Mouse (Mus musculus) midbrain, embryonic 10.5 days (tissue): ENCODE measurements around the gene Prss43. TPM values are rescaled to one million over a fixed set of nuclear protein-coding genes. Genes with fewer than 3 reads are reported as not detected.
A peak's percentile ranks its signal among the peaks of the same experiment; 100 is the strongest.

Experiments
- DNase-seq: peaks from one replicate; pipeline ENCODE4 v3.0.0-alpha.2; 2017; ENCODE audit warnings: low spot score
- H3K27ac ChIP-seq: fragments of 300-500 bp; sonication (generic); replicated peaks from 2 replicates; pipeline ENCODE4 v1.5.1; 2016; ENCODE audit warnings: mild to moderate bottlenecking
- H3K27me3 ChIP-seq: fragments of 300-500 bp; sonication (generic); 2 replicates; pipeline ENCODE4 v1.6.1; 2016; ENCODE audit warnings: low read depth, mild to moderate bottlenecking; ENCODE audit not compliant: poor library complexity, severe bottlenecking
- H3K36me3 ChIP-seq: fragments of 300-500 bp; sonication (generic); 2 replicates; pipeline ENCODE4 v1.6.1; 2016; ENCODE audit warnings: mild to moderate bottlenecking, moderate library complexity
- H3K4me1 ChIP-seq: fragments of 300-500 bp; sonication (generic); 2 replicates; pipeline ENCODE4 v1.6.1; 2016
- H3K4me3 ChIP-seq: fragments of 300-500 bp; sonication (generic); 2 replicates; pipeline ENCODE4 v1.5.1; 2016; ENCODE audit warnings: mild to moderate bottlenecking, moderate library complexity
- H3K9me3 ChIP-seq: fragments of 300-500 bp; sonication (generic); replicated peaks from 2 replicates; pipeline ENCODE4 v1.6.1; 2016; ENCODE audit warnings: mild to moderate bottlenecking
- WGBS: fragments of 180-500 bp; shearing (Covaris S2); methylation state at CpG from one replicate; pipeline ENCODE4 v1.1.7; 2016; 5-methylcytosine and 5-hydroxymethylcytosine counted together
- polyA plus RNA-seq: library from polyadenylated mRNA; unstranded; fragments of >200 nt; fragmentation: Nextera tagmentation; extraction: Ambion mirVana; gene quantifications from 2 replicates; pipeline ENCODE4 v1.2.1, GENCODE M21; 2016

The Prss43 gene
- not detected in 2 replicates for polyA plus RNA-seq

DNA sequence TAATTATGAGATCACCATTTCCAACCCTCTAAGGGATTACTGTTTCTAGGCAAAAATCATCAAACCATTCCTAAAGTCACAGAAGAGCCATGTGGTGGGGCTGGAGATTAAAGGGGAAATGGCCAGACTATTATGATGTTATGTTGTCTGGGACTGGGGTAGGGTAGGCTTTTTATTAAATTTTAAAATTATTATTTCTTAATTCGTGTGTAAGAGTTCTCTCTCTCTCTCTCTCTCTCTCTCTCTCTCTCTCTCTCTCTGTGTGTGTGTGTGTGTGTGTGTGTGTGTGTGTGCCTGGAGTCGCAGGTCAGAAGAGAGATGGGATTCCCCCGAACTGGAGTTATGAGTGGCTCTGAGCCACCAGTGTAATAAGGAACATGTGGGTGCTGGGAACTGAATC is at the start of gene Prss43:
TSS of gene Prss43 (plus strand) at position 301 of the 400 bp plus-strand sequence.
- Histone ChIP-seq H3K36me3 (no peaks in the 10 kb centered on the region), H3K27ac (no peak within 1 kb of the TSS), H3K4me3 (no peak within 1 kb of the TSS), H3K27me3 (no peaks in the 10 kb centered on the region), H3K4me1 (no peaks in the 10 kb centered on the region), H3K9me3 (no peaks in the 10 kb centered on the region)
- WGBS: 84% methylated on average over 3 of the region's 3 CpGs
- DNase-seq: no peak

DNA sequence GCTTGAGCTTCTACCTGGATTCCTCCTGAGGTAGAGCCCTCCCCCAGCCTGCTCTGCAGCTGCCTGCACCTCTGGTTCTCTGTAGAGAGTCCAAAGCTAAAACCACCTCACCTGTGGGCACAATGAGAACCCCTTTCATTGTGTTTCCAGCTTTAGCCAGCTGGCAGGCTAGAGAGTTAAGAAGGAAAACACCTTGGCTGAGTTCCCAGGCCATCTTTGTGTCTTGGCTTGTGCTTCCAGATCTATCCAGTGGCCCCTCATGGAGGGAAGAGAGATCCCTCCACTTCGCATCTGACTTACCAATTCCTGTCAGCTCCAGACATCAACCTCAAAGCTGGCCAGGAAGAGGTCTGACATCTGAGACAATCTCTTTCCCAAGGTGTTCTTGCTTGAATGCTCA is 48.4 kb upstream of the Prss43 start:
- H3K36me3 ChIP-seq: no peaks in the 10 kb centered on the region
- 100% methylated on average over 1 of the region's 1 CpGs for WGBS
- no peaks in the 10 kb centered on the region for H3K9me3 ChIP-seq
- H3K27me3 ChIP-seq: peaks cover 38% of the 10 kb centered on the region
- H3K27ac ChIP-seq: no peak overlapping the region
- peaks cover 22% of the 10 kb centered on the region for H3K4me1 ChIP-seq
- no peak for DNase-seq
- H3K4me3 ChIP-seq: no peak overlapping the region

DNA sequence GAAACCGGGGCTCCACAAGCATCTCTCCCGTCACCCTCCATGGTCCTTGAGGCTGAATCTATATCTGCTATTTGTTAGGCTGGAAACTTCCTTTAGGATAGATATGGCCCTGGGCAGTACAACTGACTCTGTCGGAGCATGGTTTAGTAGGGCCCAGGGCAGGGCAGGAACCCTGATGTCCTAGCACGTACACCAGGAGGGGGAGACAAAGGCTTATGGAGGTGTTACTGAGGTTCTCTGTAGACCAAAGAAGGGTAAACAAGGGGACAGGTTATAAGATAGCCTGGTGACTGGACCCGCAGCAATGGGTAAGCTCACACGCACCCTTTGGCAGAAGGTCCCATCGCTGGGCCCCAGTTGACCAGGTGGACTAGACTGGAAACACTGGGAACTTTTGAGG is 47.9 kb upstream of the Prss43 start:
- 84% methylated on average over 7 of the region's 7 CpGs for WGBS
- Histone ChIP-seq H3K27me3 (peaks cover 38% of the 10 kb centered on the region), H3K27ac (no peak overlapping the region), H3K9me3 (no peaks in the 10 kb centered on the region), H3K4me1 (peaks cover 22% of the 10 kb centered on the region), H3K4me3 (no peak overlapping the region), H3K36me3 (no peaks in the 10 kb centered on the region)
- no peak for DNase-seq

DNA sequence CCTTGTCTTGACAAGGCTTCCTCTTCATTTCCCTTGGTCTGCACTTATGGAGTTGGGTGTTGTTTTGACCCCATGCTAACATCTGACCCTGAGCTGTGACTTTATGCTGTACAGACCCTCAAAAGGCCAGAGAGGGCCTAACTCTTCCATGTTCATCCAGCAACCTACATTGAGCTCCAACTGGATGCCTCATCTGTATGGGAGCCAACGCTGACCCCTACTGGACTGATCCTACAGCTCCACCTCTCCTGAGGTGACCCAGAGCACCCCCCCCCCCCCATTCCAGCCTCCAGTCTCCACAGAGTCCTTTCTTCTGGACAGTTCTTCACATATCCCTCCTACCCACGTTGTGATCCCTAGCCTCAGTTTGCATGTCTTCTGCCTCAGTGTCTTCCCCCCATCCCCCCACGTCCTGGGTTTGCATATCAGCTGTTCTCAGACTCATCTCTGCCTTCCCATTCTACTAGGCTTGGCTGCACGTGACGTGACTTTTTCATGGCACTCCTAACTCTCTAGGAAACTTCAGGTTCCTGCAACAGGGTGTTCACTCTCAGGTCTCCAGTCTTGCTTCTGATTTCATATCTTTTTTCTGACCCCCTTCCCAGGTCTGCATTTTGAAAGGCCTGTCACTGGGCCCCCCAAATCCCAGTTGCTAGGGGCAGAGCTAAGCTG is 47.1 kb upstream of the Prss43 start:
- Histone ChIP-seq H3K9me3 (no peaks in the 10 kb centered on the region), H3K36me3 (no peaks in the 10 kb centered on the region), H3K27ac (no peak overlapping the region), H3K27me3 (peaks cover 38% of the 10 kb centered on the region), H3K4me1 (peaks cover 22% of the 10 kb centered on the region), H3K4me3 (no peak overlapping the region)
- WGBS: 54% methylated on average over 5 of the region's 5 CpGs
- DNase-seq: no peak

DNA sequence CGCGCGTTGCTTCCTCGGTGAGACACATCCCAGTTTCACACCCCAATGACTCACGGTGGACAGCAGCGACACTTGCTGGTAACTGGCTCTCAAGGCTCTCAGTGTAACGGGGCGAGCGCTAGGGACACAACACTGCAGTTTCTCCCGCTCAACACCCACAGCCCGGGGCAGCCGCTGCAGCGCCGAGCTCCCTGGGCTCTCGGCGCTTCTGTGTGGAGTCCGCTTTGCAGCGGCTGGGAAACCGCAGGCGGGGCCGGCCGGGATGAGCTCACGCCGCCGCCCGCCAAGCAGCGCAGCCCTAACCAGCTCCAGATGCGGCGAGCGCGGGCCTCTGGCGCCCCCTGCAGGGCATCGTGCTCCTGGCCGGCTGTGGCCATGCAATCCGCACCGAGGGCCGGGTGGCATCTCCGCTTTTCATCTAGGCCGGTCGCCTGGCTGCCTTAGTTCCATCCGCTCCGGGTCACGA is 45.2 kb upstream of the Prss43 start:
- DNase-seq: peak; percentile 96
- no peaks in the 10 kb centered on the region for H3K36me3 ChIP-seq
- under 1% methylated on average over 43 of the region's 43 CpGs for WGBS
- peak overlapping the region; percentile 60 for H3K4me3 ChIP-seq
- peaks cover 22% of the 10 kb centered on the region for H3K4me1 ChIP-seq
- peak overlapping the region; percentile 72 for H3K27ac ChIP-seq
- peaks cover 38% of the 10 kb centered on the region for H3K27me3 ChIP-seq
- H3K9me3 ChIP-seq: no peaks in the 10 kb centered on the region

DNA sequence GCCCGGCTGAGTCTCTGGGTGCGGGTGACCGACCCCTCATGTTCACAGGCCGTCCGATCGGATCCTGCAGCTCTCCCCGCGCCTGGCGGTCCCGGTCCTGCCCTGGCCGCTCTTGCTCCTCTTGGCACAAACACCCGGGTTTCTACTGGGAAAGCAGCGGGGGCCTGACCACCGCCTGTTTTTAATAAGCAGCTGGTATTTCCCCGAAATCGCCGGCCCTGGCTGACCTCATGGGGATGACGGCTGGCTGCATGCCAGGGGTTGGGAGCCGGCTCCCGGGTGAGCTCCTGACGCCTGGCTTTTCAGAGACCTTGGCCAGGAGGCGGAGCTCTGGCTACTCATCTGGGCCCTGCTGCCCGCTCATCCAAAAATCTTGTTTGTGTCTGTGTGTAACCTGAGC is 44.8 kb upstream of the Prss43 start:
- Histone ChIP-seq H3K27me3 (peaks cover 38% of the 10 kb centered on the region), H3K9me3 (no peaks in the 10 kb centered on the region), H3K4me1 (peaks cover 22% of the 10 kb centered on the region), H3K27ac (peak overlapping the region; percentile 72), H3K4me3 (peak overlapping the region; percentile 60), H3K36me3 (no peaks in the 10 kb centered on the region)
- WGBS: under 1% methylated on average over 23 of the region's 23 CpGs
- no peak for DNase-seq

DNA sequence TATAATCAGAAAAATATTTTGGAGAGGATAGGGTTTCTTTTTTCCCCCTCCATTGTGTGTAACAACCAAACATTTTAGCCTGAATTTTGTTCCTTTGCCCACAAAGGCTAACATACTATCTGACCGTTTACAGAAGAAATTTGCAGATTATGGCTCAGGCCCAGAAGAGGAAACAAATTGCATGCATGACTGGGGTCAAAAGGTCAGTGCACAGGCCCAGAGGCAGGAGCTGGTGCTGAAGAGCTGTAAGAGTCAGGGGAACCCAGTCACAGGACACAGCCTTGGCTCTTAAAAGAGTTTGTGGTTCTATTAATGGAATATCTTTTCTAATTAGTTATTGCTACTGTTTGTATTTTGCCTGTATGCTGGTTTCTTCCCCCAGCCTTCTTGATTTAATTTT is 42.9 kb upstream of the Prss43 start:
- DNase-seq: no peak
- H3K4me3 ChIP-seq: no peak overlapping the region
- 54% methylated on average over 1 of the region's 1 CpGs for WGBS

DNA sequence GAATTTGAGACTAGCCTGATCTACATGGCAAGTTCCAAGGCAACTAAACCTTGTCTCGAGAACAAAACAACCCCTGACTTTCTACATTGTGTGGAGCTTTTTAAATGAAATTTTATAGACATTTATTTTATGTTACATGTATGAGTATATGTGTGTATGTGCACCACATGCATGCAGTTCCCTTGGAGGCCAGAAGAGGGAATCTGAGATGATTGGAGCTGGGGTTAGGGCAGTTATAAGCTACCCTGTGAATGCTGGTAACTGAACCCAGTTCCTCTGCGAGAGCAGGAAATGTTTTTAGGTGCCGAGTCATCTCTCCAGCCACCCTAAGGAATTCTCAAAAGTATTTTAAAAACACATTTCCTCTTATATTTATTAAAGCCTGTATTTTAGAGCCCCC is 38.3 kb upstream of the Prss43 start:
- no peaks in the 10 kb centered on the region for H3K36me3 ChIP-seq
- H3K27ac ChIP-seq: no peak overlapping the region
- no peaks in the 10 kb centered on the region for H3K9me3 ChIP-seq
- 92% methylated on average over 3 of the region's 3 CpGs for WGBS
- no peak for DNase-seq
- H3K4me1 ChIP-seq: no peaks in the 10 kb centered on the region
- H3K4me3 ChIP-seq: no peak overlapping the region
- no peaks in the 10 kb centered on the region for H3K27me3 ChIP-seq

More for the DNA sequence above, 42.9 kb upstream of the Prss43 start:
- Histone ChIP-seq H3K9me3 (no peaks in the 10 kb centered on the region), H3K27me3 (peaks cover 29% of the 10 kb centered on the region), H3K27ac (no peak overlapping the region), H3K4me1 (peaks cover 22% of the 10 kb centered on the region), H3K36me3 (no peaks in the 10 kb centered on the region)

DNA sequence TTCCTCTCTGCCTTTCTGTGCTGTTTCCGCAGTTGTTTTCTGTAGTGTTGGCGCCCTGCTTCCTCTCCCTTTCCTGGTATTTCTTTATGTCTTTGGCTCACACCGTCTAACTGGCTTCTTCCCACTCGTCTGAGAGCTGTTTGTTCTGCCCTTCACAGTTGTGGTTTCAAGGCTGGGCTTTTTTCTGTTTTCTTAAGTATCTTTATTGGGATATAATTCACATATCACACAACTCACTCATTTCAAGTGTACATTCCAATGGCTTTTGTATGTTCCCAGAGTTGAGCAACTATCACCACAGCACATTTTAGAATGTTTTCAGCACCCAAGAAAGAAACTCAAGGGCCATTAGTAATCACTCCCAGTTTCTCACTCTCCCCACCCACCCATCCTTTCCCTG is 36.0 kb upstream of the Prss43 start:
- H3K9me3 ChIP-seq: no peaks in the 10 kb centered on the region
- no peak for DNase-seq
- H3K36me3 ChIP-seq: no peaks in the 10 kb centered on the region
- H3K27ac ChIP-seq: no peak overlapping the region
- H3K4me3 ChIP-seq: no peak overlapping the region
- WGBS: 84% methylated on average over 4 of the region's 4 CpGs
- H3K27me3 ChIP-seq: no peaks in the 10 kb centered on the region
- no peaks in the 10 kb centered on the region for H3K4me1 ChIP-seq

DNA sequence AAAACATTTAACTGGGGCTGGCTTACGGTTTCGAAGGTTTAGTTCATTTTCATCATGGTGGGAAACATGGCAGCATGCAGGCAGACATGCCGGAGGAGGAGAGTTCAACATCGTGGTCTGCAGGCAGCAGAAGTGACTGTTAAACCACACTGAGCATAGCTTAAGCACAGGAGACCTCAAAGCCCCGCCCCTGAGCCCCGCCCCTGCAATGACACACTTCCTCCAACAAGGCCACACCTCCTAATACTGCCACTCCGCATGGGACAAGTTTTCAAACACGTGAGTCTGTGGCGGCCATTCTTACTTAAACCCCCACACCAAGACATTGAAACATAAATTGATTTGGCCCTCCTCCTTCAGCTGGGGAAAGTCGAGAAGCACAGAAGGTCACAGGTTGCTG is 29.5 kb upstream of the Prss43 start:
- Histone ChIP-seq H3K27me3 (no peaks in the 10 kb centered on the region), H3K4me3 (no peak overlapping the region), H3K4me1 (no peaks in the 10 kb centered on the region), H3K9me3 (no peaks in the 10 kb centered on the region), H3K36me3 (no peaks in the 10 kb centered on the region), H3K27ac (no peak overlapping the region)
- 82% methylated on average over 10 of the region's 10 CpGs for WGBS
- no peak for DNase-seq

DNA sequence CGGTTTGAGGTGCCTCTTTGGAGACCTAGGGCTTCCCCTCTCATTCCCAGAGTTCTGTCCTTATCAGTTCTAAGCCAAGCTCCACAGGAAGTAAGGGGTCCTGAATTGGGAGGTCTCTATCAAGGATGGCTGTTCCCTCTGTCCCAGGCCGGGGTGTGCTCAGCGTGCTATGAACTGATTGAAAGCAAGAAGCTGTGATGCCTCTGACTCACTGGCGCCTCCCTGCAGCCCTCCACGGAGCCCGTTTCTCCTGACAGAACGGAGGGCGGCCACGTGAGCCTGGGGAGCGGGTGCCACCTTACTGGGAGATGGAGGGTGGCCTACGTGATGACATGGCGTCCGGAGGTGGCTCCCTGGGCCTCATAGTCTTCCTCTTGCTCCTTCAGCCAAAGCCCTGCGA is 28.6 kb upstream of the Prss43 start, which contains the start of gene Prss42:
TSS of gene Prss42 (plus strand) at position 301 of the 400 bp plus-strand sequence.
- no peak for DNase-seq
- WGBS: 92% methylated on average over 14 of the region's 14 CpGs
- H3K4me3 ChIP-seq: no peak within 1 kb of the TSS
- no peaks in the 10 kb centered on the region for H3K9me3 ChIP-seq
- no peaks in the 10 kb centered on the region for H3K27me3 ChIP-seq
- H3K4me1 ChIP-seq: no peaks in the 10 kb centered on the region
- no peaks in the 10 kb centered on the region for H3K36me3 ChIP-seq
- no peak within 1 kb of the TSS for H3K27ac ChIP-seq

DNA sequence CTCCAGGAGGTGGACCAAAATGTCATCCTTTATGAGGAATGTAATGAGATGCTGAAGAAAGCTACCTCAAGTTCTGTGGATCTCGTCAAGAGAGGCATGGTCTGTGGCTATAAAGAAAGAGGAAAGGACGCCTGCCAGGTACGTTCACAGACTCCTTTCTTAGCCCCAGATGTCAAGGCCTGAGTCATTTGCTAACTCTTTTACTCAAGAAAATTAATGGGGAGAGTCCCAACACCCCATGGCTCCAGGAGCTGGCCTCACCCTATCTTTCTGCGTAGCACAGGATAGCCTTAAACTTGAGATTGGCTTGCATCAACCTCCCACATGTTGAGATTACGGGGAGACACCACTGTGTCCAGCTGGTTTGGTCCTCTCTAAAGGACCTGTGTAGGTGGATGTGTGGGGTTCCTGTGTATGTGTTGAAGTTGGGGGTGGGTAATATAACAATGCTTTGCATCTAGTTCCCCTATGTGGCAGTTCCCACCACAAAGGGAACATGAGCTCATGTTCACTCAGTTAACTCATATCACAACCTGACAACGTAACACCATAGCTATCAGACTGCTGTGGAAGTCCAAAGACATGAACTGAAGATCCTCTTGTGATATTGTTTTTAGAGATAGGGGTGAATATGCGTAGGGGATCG is 25.5 kb upstream of the Prss43 start:
- no peaks in the 10 kb centered on the region for H3K27me3 ChIP-seq
- no peaks in the 10 kb centered on the region for H3K36me3 ChIP-seq
- DNase-seq: no peak
- peaks cover 4% of the 10 kb centered on the region; the same call in 1 of the 2 replicates for H3K4me1 ChIP-seq
- WGBS: 92% methylated on average over 8 of the region's 8 CpGs
- no peaks in the 10 kb centered on the region for H3K9me3 ChIP-seq
- H3K4me3 ChIP-seq: no peak overlapping the region
- no peak overlapping the region for H3K27ac ChIP-seq

DNA sequence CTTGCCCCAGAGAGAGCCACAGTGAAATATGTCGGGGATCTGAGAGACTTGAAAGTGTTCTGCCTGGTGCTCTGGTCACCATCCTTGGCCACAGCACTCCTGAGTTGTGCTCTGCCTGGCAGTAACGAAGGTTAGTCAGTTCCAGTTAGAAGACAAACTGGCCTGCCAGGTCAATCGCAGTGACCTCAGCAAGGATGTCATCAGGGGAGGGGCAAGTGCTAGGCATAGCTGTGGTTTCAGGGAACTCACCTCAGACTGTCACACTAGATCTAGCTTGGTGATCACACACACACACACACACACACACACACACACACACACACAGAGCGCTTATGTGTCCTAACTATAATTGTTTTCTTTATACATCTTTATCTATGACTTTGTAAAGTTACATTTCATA is 23.2 kb upstream of the Prss43 start:
- Histone ChIP-seq H3K27me3 (no peaks in the 10 kb centered on the region), H3K27ac (no peak overlapping the region), H3K4me3 (no peak overlapping the region), H3K4me1 (peaks cover 4% of the 10 kb centered on the region; the same call in 1 of the 2 replicates), H3K9me3 (no peaks in the 10 kb centered on the region), H3K36me3 (no peaks in the 10 kb centered on the region)
- no peak for DNase-seq
- 80% methylated on average over 4 of the region's 4 CpGs for WGBS
